In genomic region chr7:19561431-19561764, GRCm38 (mm10) we compare ENCODE assay signal across 8 mouse cellular contexts. TPM values are rescaled to one million over a fixed set of nuclear protein-coding genes. Genes with fewer than 3 reads are reported as not detected.
A peak's percentile ranks its signal among the peaks of the same experiment; 100 is the strongest.
DNase-seq lines count a peak whose midpoint lies in the region; ATAC-seq and TF ChIP-seq lines count a peak whose summit lies in the region.

No protein-coding gene starts in this region.

- WGBS in heart, postnatal 0 days: under 1% methylated on average over 11 of the region's 11 CpGs
- 0% methylated on average over 11 of the region's 11 CpGs for WGBS in liver, embryonic 14.5 days (ENCODE audit: insufficient replicate concordance)

- DNase-seq in frontal cortex, postnatal 14 days (ENCODE audit: low spot score in 2 of 2): no peak
- no peak for DNase-seq in CH12.LX (ENCODE audit: extremely low read depth)
- DNase-seq in heart, postnatal 0 days (ENCODE audit: low spot score): no peak
- DNase-seq in liver, embryonic 14.5 days (ENCODE audit: low read depth in 3 of 3, low spot score in 3 of 3): no peak
- DNase-seq in gastrocnemius, adult 8-10 months (ENCODE audit: low spot score in 2 of 2): no peak
- no peak for DNase-seq in thymus, postnatal 36 days

- TF ChIP-seq CTCF in CH12.LX (conservative IDR thresholded peaks at IDR 0.05 in 1 of 2, IDR thresholded peaks at IDR 0.05 in 1 of 2; ENCODE audit: low read depth in 2 of 2, low read length in 2 of 2): no peak
- TF ChIP-seq CTCF in heart, postnatal 0 days (IDR thresholded peaks at IDR 0.05; ENCODE audit: low read depth): no peak
- no peak for TF ChIP-seq CTCF in liver, embryonic 14.5 days (IDR thresholded peaks at IDR 0.05; ENCODE audit: low read depth)

- H3K4me2 ChIP-seq in CH12.LX (ENCODE audit: insufficient read depth, low read depth, poor library complexity, severe bottlenecking): peak overlapping the region; percentile 71
- H3K4me2 ChIP-seq in heart, postnatal 0 days (ENCODE audit: low read depth, low read length): peak overlapping the region; percentile 71
- peak overlapping the region; percentile 94 for H3K4me2 ChIP-seq in liver, embryonic 14.5 days (ENCODE audit: low read depth)

- TF ChIP-seq POLR2A in CH12.LX (IDR thresholded peaks at IDR 0.05; ENCODE audit: low read depth, low read length): no peak

- no peak for TF ChIP-seq RAD21 in CH12.LX (IDR thresholded peaks at IDR 0.05; ENCODE audit: low read depth, low read length)

- H3K36me3 ChIP-seq in CH12.LX (replicated peaks in 1 of 2; ENCODE audit: control insufficient read depth in 1 of 2, insufficient read depth in 1 of 2, low read length in 1 of 2): peaks cover 25 to 67% of the 10 kb centered on the region in 2 experiments
- peaks cover 18% of the 10 kb centered on the region for H3K36me3 ChIP-seq in heart, postnatal 0 days (replicated peaks; ENCODE audit: control insufficient read depth, insufficient read depth, low read length)
- peaks cover 30% of the 10 kb centered on the region for H3K36me3 ChIP-seq in liver, embryonic 14.5 days (replicated peaks; ENCODE audit: control insufficient read depth, insufficient read depth, low read depth)

- peaks cover 13% of the 10 kb centered on the region for H3K9me3 ChIP-seq in CH12.LX (replicated peaks; ENCODE audit: low read length)
- no peaks in the 10 kb centered on the region for H3K9me3 ChIP-seq in heart, postnatal 0 days (replicated peaks; ENCODE audit: control insufficient read depth, low read length)
- H3K9me3 ChIP-seq in liver, embryonic 14.5 days (ENCODE audit: control insufficient read depth, low read length): peaks cover 4% of the 10 kb centered on the region

- dilution Hi-C loops in CH12.LX (cut with MboI; ENCODE audit: extremely low pct_ligation_motif_present, extremely low pct_unique_long_range_greater_than_20kb, low sequenced_read_pairs): no loop called here

- peak overlapping the region; percentile 88 to 98 (median 91) for H3K4me3 ChIP-seq in CH12.LX (replicated peaks in 1 of 3; ENCODE audit: low read depth in 2 of 3, low read length in 2 of 3, poor library complexity in 1 of 3)
- H3K4me3 ChIP-seq in heart, postnatal 0 days (ENCODE audit: low read depth, low read length): peak overlapping the region; percentile 63
- peak overlapping the region; percentile 95 to 96 for H3K4me3 ChIP-seq in liver, embryonic 14.5 days (ENCODE audit: insufficient read depth in 1 of 2, low read depth in 2 of 2, low read length in 2 of 2)

- H3K27me3 ChIP-seq in CH12.LX (replicated peaks): no peaks in the 10 kb centered on the region
- H3K27me3 ChIP-seq in heart, postnatal 0 days (ENCODE audit: control insufficient read depth, insufficient read depth, low read length): no peaks in the 10 kb centered on the region
- H3K27me3 ChIP-seq in liver, embryonic 14.5 days (ENCODE audit: control insufficient read depth, insufficient read depth, low read length): no peaks in the 10 kb centered on the region

- peaks cover 8 to 44% of the 10 kb centered on the region in 2 experiments for H3K4me1 ChIP-seq in CH12.LX (ENCODE audit: control insufficient read depth in 1 of 2, insufficient read depth in 2 of 2)
- peaks cover 37% of the 10 kb centered on the region; the same call in 1 of the 2 replicates for H3K4me1 ChIP-seq in heart, postnatal 0 days (ENCODE audit: control insufficient read depth, insufficient read depth)
- H3K4me1 ChIP-seq in liver, embryonic 14.5 days (replicated peaks; ENCODE audit: control insufficient read depth in 2 of 2, insufficient read depth in 2 of 2, low read length in 1 of 2): peaks cover 43 to 57% of the 10 kb centered on the region in 2 experiments

- ATAC-seq in frontal cortex, adult (ENCODE audit: low TSS enrichment): 0 out of 2 replicates have a peak, but pooled peaks have one; percentile 2
- no peak for ATAC-seq in heart, postnatal 0 days (ENCODE audit: insufficient read depth, low read depth)
- no peak for ATAC-seq in liver, embryonic 14.5 days (ENCODE audit: insufficient read depth)
- no peak for ATAC-seq in cerebellum, adult (ENCODE audit: insufficient number of reproducible peaks, low FRiP score, low TSS enrichment)

- peak overlapping the region; percentile 8; the same call in 1 of the 2 replicates for H3K27ac ChIP-seq in CH12.LX (ENCODE audit: insufficient read depth, low read depth)
- H3K27ac ChIP-seq in heart, postnatal 0 days (ENCODE audit: low read depth): peak overlapping the region; percentile 93
- H3K27ac ChIP-seq in liver, embryonic 14.5 days: peak overlapping the region; percentile 97

- TF ChIP-seq EP300 in CH12.LX (IDR thresholded peaks at IDR 0.05; ENCODE audit: low read length): no peak
- no peak for TF ChIP-seq EP300 in heart, postnatal 0 days (IDR thresholded peaks at IDR 0.05; ENCODE audit: low read depth)
- TF ChIP-seq EP300 in liver, embryonic 14.5 days (IDR thresholded peaks at IDR 0.05; ENCODE audit: low read depth): no peak

- peak overlapping the region; percentile 93 for H3K9ac ChIP-seq in CH12.LX (ENCODE audit: insufficient read depth, low read depth)
- peak overlapping the region; percentile 94 for H3K9ac ChIP-seq in heart, postnatal 0 days (replicated peaks; ENCODE audit: low read depth, low read length)
- H3K9ac ChIP-seq in liver, embryonic 14.5 days (replicated peaks): peak overlapping the region; percentile 94

- in situ Hi-C loops in CH12.LX (cut with MboI; ENCODE audit: low pct_ligation_motif_present, low pct_unique_long_range_greater_than_20kb, low sequenced_read_pairs): loop anchor here (25.0 kb wide), 1 partner anchor 149 kb away; the partner anchor contains the start of genes Ckm and Klc3

- H3K79me2 ChIP-seq in CH12.LX (replicated peaks; ENCODE audit: control insufficient read depth, extremely low read depth, insufficient read depth, poor library complexity, severe bottlenecking): peaks cover 45% of the 10 kb centered on the region

TF ChIP-seq in CH12.LX, 34 proteins besides CTCF, POLR2A, EP300 and RAD21 (continues in another document):
- TF ChIP-seq MXI1 (IDR thresholded peaks at IDR 0.05; ENCODE audit: low read depth, low read length): no peak
- no peak for TF ChIP-seq POLR2AphosphoS2 (IDR thresholded peaks at IDR 0.05; ENCODE audit: low read depth, low read length)
- TF ChIP-seq RCOR1 (conservative IDR thresholded peaks at IDR 0.05; ENCODE audit: low read depth, low read length): no peak
- no peak for TF ChIP-seq SIN3A (IDR thresholded peaks at IDR 0.05; ENCODE audit: low read length)
- TF ChIP-seq CHD1 (IDR thresholded peaks at IDR 0.05; ENCODE audit: low read depth, low read length): no peak
- no peak for TF ChIP-seq ZC3H11A (IDR thresholded peaks at IDR 0.05; ENCODE audit: low read depth, low read length)
- TF ChIP-seq MEF2A (IDR thresholded peaks at IDR 0.05; ENCODE audit: borderline replicate concordance, low read depth, low read length): no peak

RNA-seq across cellular contexts. Expression of gene Ppp1r37, which starts 1.5 kb away (rescaled TPM):
- 13.8 and 14.2 TPM in 2 replicates for total RNA-seq in CH12.LX (2012; rRNA removed)
- total RNA-seq in CH12.LX (2014; rRNA removed): 7.3 and 7.7 TPM in 2 replicates
- 15.7 and 16.5 TPM in 2 replicates for polyA plus RNA-seq in CH12.LX (2012; ENCODE audit: insufficient read length, low read depth)
- total RNA-seq in heart, postnatal 0 days (2014; rRNA removed; ENCODE audit: low replicate concordance): 40.6 and 53.3 TPM in 2 replicates
- 11.4 and 12.6 TPM in 2 replicates for polyA plus RNA-seq in heart, postnatal 0 days (2015; fragmentation: Nextera tagmentation; extraction: Ambion mirVana)
- polyA plus RNA-seq in liver, embryonic 14.5 days (2012; rRNA removed): 21.8 and 27.0 TPM in 2 replicates
- 1.5 and 2.0 TPM in 2 replicates for polyA plus RNA-seq in liver, embryonic 14.5 days (2014; fragmentation: Nextera tagmentation; extraction: Ambion mirVana)
- total RNA-seq in gastrocnemius, adult 8-10 months (2022): 10 to 100 TPM; 45.9 to 52.8 (median 48.8) TPM

RNA-seq across cellular contexts. Expression of gene Zfp296, which starts 15.7 kb away (rescaled TPM):
- total RNA-seq in CH12.LX (2012; rRNA removed) (26.5 and 30.0 TPM in 2 replicates), CH12.LX (2014; rRNA removed) (8.6 and 10.7 TPM in 2 replicates)
- polyA plus RNA-seq in CH12.LX (2012; ENCODE audit: insufficient read length, low read depth): 37.6 and 44.0 TPM in 2 replicates
- 0.12 and 3.6 TPM in 2 replicates for total RNA-seq in heart, postnatal 0 days (2014; rRNA removed; ENCODE audit: low replicate concordance)
- 0.12 and 0.15 TPM in 2 replicates for polyA plus RNA-seq in heart, postnatal 0 days (2015; fragmentation: Nextera tagmentation; extraction: Ambion mirVana)
- 0.66 and 0.96 TPM in 2 replicates for polyA plus RNA-seq in liver, embryonic 14.5 days (2012; rRNA removed)
- 0.38 and 0.41 TPM in 2 replicates for polyA plus RNA-seq in liver, embryonic 14.5 days (2014; fragmentation: Nextera tagmentation; extraction: Ambion mirVana)
- 1 to 10 TPM in 1 of 4 experiments, under 1 TPM in 3; 0.56 to 1.1 (median 0.77) TPM for total RNA-seq in gastrocnemius, adult 8-10 months (2022)

RNA-seq across cellular contexts. Expression of gene Gemin7, which starts 16.0 kb away (rescaled TPM):
- total RNA-seq in CH12.LX (2012; rRNA removed) (52.5 and 63.2 TPM in 2 replicates), CH12.LX (2014; rRNA removed) (89.6 and 101 TPM in 2 replicates)
- 59.3 and 64.4 TPM in 2 replicates for polyA plus RNA-seq in CH12.LX (2012; ENCODE audit: insufficient read length, low read depth)
- total RNA-seq in heart, postnatal 0 days (2014; rRNA removed; ENCODE audit: low replicate concordance): 63.2 and 67.3 TPM in 2 replicates
- polyA plus RNA-seq in heart, postnatal 0 days (2015; fragmentation: Nextera tagmentation; extraction: Ambion mirVana): 114 and 115 TPM in 2 replicates
- polyA plus RNA-seq in liver, embryonic 14.5 days (2012; rRNA removed): 34.8 and 39.6 TPM in 2 replicates
- polyA plus RNA-seq in liver, embryonic 14.5 days (2014; fragmentation: Nextera tagmentation; extraction: Ambion mirVana): 83.1 and 91.6 TPM in 2 replicates
- 100 to 1,000 TPM in 2 of 4 experiments, 10 to 100 TPM in 2; 78.5 to 108 (median 99.3) TPM for total RNA-seq in gastrocnemius, adult 8-10 months (2022)

RNA-seq across cellular contexts. Expression of gene Clasrp, which starts 42.9 kb away (rescaled TPM):
- 43.4 and 45.4 TPM in 2 replicates for total RNA-seq in CH12.LX (2012; rRNA removed)
- 14.5 and 17.5 TPM in 2 replicates for total RNA-seq in CH12.LX (2014; rRNA removed)
- 59.4 and 62.6 TPM in 2 replicates for polyA plus RNA-seq in CH12.LX (2012; ENCODE audit: insufficient read length, low read depth)
- total RNA-seq in heart, postnatal 0 days (2014; rRNA removed; ENCODE audit: low replicate concordance): 18.9 and 75.2 TPM in 2 replicates
- 13.4 and 17.5 TPM in 2 replicates for polyA plus RNA-seq in heart, postnatal 0 days (2015; fragmentation: Nextera tagmentation; extraction: Ambion mirVana)
- polyA plus RNA-seq in liver, embryonic 14.5 days (2012; rRNA removed): 21.3 and 23.3 TPM in 2 replicates
- polyA plus RNA-seq in liver, embryonic 14.5 days (2014; fragmentation: Nextera tagmentation; extraction: Ambion mirVana): 7.5 and 8.6 TPM in 2 replicates
- 10 to 100 TPM in 1 of 4 experiments, 1 to 10 TPM in 3; 6.3 to 10.0 (median 9.2) TPM for total RNA-seq in gastrocnemius, adult 8-10 months (2022)

RNA-seq across cellular contexts. Expression of gene Nkpd1, which starts 43.8 kb away (rescaled TPM):
- 0.92 and 1.9 TPM in 2 replicates for total RNA-seq in CH12.LX (2012; rRNA removed)
- 0.59 and 1.1 TPM in 2 replicates for total RNA-seq in CH12.LX (2014; rRNA removed)
- 2.1 and 2.3 TPM in 2 replicates for polyA plus RNA-seq in CH12.LX (2012; ENCODE audit: insufficient read length, low read depth)
- not detected in 2 replicates for total RNA-seq in heart, postnatal 0 days (2014; rRNA removed; ENCODE audit: low replicate concordance)
- not detected in 2 replicates for polyA plus RNA-seq in heart, postnatal 0 days (2015; fragmentation: Nextera tagmentation; extraction: Ambion mirVana)
- 0.01 and 0.04 TPM in 2 replicates for polyA plus RNA-seq in liver, embryonic 14.5 days (2012; rRNA removed)
- not detected in 2 replicates for polyA plus RNA-seq in liver, embryonic 14.5 days (2014; fragmentation: Nextera tagmentation; extraction: Ambion mirVana)
- not detected for total RNA-seq in gastrocnemius, adult 8-10 months (2022)

Comparison
In these comparisons a context has a peak if more than half of its experiments do, and no peak if none do; other contexts are left out.
1. H3K27ac ChIP-seq: peak in every context shown above with its lines; median percentile 97 in liver, embryonic 14.5 days; 93 in heart, postnatal 0 days; 8 in CH12.LX.